Mouse (Mus musculus): ENCODE measurements around the gene Zfp940. TPM values are rescaled to one million over a fixed set of nuclear protein-coding genes. Genes with fewer than 3 reads are reported as not detected.

Zfp940 gene
- polyA plus RNA-seq, 1 experiment from 2014 or later = 5.6 TPM

DNA sequence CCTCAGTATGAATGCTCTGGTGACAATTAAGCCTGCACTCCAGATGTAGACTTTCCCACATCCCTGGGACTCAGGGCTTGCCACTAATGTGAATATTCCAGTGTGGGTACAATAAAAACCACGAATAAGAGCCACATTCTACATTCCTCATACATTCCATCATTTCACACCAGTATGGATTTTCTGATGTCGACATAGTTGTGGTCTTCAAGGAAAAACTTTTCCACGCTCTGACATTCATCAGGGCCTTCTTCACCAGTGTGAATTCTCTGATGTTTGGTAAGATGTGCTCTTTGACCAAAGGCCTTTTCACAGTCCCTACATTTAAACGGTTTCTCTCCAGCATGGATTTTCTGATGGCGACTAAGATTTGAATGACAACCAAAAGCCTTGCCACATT lies 8.9 kb downstream of the Zfp940 start:
- Histone ChIP-seq H3K9me3 (no peaks in the 10 kb centered on the region), H3K4me1 (no peaks in the 10 kb centered on the region), H3K4me2 (no peak overlapping the region), H3K9ac (no peak overlapping the region), H3K27me3 (no peaks in the 10 kb centered on the region), H3K4me3 (no peak overlapping the region), H3K36me3 (peaks cover 36% of the 10 kb centered on the region), H3K27ac (no peak overlapping the region)
- WGBS = 79% methylated on average over 5 of the region's 5 CpGs
- no peak for ATAC-seq (ENCODE audit: insufficient number of reproducible peaks, low FRiP score, low TSS enrichment, low read depth)

- H3K4me2 ChIP-seq = no peak overlapping the region
- 85% methylated on average over 1 of the region's 1 CpGs for WGBS
- no peak for ATAC-seq (ENCODE audit: insufficient number of reproducible peaks, low FRiP score, low TSS enrichment, low read depth)
- no peaks in the 10 kb centered on the region for H3K4me1 ChIP-seq
- no peaks in the 10 kb centered on the region for H3K9me3 ChIP-seq
- no peaks in the 10 kb centered on the region for H3K27me3 ChIP-seq
- H3K36me3 ChIP-seq = peaks cover 25% of the 10 kb centered on the region
- no peak overlapping the region for H3K27ac ChIP-seq
- H3K4me3 ChIP-seq = no peak overlapping the region
- H3K9ac ChIP-seq = no peak overlapping the region
Measured at GRCm38 (mm10) chr7:29842105-29842504, 11.4 kb downstream of the Zfp940 start.

DNA sequence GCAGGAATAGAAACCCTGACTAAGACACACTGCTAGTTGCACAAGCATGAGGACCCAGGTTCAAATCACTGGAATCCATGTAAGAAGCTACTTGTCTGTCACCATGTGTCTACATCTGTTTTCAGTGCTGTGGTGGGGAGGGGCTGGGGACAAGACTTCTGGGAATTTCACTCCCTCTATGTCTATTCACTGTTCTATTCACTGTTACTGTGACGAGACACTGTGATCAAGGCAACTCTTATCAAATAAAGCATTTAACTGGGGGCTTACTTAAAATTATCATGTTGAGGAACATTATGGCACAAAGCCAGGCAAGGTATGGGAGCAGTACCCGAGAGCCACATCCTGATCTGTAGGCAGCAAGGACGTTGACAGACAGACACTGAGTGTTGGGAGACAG lies 14.2 kb downstream of the Zfp940 start:
- Histone ChIP-seq H3K9me3 (no peaks in the 10 kb centered on the region), H3K9ac (no peak overlapping the region), H3K27ac (no peak overlapping the region), H3K4me2 (no peak overlapping the region), H3K4me1 (no peaks in the 10 kb centered on the region), H3K4me3 (no peak overlapping the region), H3K27me3 (no peaks in the 10 kb centered on the region), H3K36me3 (peaks cover 7% of the 10 kb centered on the region)
- ATAC-seq (ENCODE audit: insufficient number of reproducible peaks, low FRiP score, low TSS enrichment, low read depth) = no peak
- WGBS = 79% methylated on average over 3 of the region's 3 CpGs

GRCm38 (mm10) chr7:29836816-29837215 lies 16.7 kb downstream of the Zfp940 start:
- WGBS = 88% methylated on average over 1 of the region's 1 CpGs
- ATAC-seq (ENCODE audit: insufficient number of reproducible peaks, low FRiP score, low TSS enrichment, low read depth) = no peak
- H3K9me3 ChIP-seq = no peaks in the 10 kb centered on the region
- H3K36me3 ChIP-seq = peaks cover 16% of the 10 kb centered on the region
- H3K27ac ChIP-seq = no peak overlapping the region
- no peak overlapping the region for H3K4me3 ChIP-seq
- no peaks in the 10 kb centered on the region for H3K27me3 ChIP-seq
- no peak overlapping the region for H3K9ac ChIP-seq
- no peaks in the 10 kb centered on the region for H3K4me1 ChIP-seq
- no peak overlapping the region for H3K4me2 ChIP-seq

GRCm38 (mm10) chr7:29829804-29830203 lies 23.7 kb downstream of the Zfp940 start:
- Histone ChIP-seq H3K4me2 (no peak overlapping the region), H3K27me3 (no peaks in the 10 kb centered on the region), H3K9ac (no peak overlapping the region), H3K9me3 (no peaks in the 10 kb centered on the region), H3K4me3 (no peak overlapping the region), H3K36me3 (peaks cover 71% of the 10 kb centered on the region), H3K27ac (no peak overlapping the region), H3K4me1 (no peaks in the 10 kb centered on the region)
- WGBS = 91% methylated on average over 12 of the region's 12 CpGs
- ATAC-seq (ENCODE audit: insufficient number of reproducible peaks, low FRiP score, low TSS enrichment, low read depth) = no peak

DNA sequence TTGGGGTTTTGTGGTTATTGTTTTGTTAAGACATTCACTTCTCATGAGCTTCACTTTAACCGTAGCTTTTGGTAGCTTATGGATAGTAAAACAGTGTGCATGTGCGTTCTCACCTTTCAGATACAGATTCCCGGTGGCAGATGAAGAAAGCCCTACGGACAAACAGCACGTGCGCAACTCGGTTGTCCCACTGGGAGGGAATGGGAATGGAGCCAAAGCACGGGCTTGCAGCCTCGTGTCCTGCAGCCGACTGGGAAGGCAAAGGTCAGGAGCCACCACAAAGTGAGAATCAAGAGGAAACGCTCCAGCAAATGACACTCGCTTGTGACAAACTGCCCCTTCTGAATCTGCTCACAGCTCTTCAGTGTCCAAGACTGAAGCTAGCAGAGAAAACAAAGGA lies 25.5 kb downstream of the Zfp940 start:
- H3K27ac ChIP-seq = no peak overlapping the region
- H3K9me3 ChIP-seq = no peaks in the 10 kb centered on the region
- 92% methylated on average over 12 of the region's 12 CpGs for WGBS
- ATAC-seq (ENCODE audit: insufficient number of reproducible peaks, low FRiP score, low TSS enrichment, low read depth) = no peak
- no peak overlapping the region for H3K4me2 ChIP-seq
- H3K27me3 ChIP-seq = no peaks in the 10 kb centered on the region
- H3K9ac ChIP-seq = no peak overlapping the region
- peaks cover 78% of the 10 kb centered on the region for H3K36me3 ChIP-seq
- H3K4me1 ChIP-seq = no peaks in the 10 kb centered on the region
- H3K4me3 ChIP-seq = no peak overlapping the region

DNA sequence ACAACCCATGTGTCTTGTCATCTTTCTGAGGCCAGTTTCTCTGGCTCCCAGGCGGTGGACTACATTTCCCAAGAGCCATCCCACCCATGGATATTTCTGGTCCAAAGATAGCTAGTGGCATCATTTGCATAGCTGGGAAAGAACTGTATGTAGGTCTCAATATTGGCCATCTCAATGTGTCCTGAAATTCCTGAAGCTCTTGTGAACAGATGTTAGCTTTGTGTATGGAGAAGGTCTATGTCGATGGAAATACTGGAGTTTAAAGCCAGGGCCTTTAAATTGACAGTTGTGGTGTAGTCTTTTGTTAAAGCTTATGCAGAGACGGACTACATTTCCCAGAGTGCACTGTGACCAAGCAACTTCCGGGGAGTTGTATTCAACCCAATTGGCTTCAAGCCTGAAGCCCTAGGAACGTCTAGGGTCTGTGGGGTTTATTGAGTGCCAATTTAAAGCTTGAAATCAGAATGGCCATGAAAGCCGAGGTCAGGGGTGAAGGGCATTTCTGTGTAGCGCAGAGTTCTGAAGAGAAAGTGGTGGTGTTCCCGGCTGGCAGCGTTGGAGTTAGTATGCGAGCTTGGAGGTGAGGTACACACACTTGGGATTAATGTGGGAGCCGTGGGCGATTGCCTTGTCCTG lies 34.7 kb downstream of the Zfp940 start:
- peak overlapping the region; percentile 63 for H3K4me3 ChIP-seq
- peak overlapping the region; percentile 52 for H3K9ac ChIP-seq
- 2% methylated on average over 12 of the region's 12 CpGs for WGBS
- H3K9me3 ChIP-seq = no peaks in the 10 kb centered on the region
- no peak overlapping the region for H3K27ac ChIP-seq
- no peaks in the 10 kb centered on the region for H3K27me3 ChIP-seq
- no peak for ATAC-seq (ENCODE audit: insufficient number of reproducible peaks, low FRiP score, low TSS enrichment, low read depth)
- peaks cover 33% of the 10 kb centered on the region for H3K4me1 ChIP-seq
- H3K4me2 ChIP-seq = peak overlapping the region; percentile 56
- H3K36me3 ChIP-seq = peaks cover 29% of the 10 kb centered on the region

DNA sequence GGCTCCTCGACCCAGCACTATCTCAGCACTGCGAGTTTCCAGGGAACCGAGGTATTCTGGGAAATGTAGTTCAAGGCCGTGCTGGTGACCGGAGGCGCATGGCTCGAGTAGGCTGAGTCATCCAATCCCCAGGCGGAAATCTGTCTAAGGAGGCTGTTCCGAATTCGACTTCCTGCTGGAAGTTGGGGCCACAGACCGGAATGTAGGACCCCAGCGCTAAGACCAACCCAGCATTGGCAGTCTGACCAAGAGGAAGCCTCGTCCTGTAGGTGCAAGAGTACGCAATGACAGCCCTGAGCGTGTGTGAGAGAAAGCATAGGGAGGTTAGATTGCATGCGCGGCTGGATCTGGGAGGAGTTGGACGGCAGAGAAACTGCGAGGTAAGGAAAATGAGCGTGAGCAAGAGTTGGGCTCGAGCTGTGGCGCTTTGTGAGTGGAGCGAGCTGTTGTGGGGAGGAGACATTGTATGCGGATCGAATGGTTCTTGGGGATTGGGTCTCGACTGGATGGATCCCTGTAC lies 37.5 kb downstream of the Zfp940 start, which contains the start of gene Zfp790:
Gene Zfp790, plus strand, starts transcription at position 205 of the 520 bp plus-strand sequence.
- peak within 1 kb of the TSS; percentile 96 for H3K27ac ChIP-seq
- peak; percentile 94 for ATAC-seq (ENCODE audit: insufficient number of reproducible peaks, low FRiP score, low TSS enrichment, low read depth)

DNA sequence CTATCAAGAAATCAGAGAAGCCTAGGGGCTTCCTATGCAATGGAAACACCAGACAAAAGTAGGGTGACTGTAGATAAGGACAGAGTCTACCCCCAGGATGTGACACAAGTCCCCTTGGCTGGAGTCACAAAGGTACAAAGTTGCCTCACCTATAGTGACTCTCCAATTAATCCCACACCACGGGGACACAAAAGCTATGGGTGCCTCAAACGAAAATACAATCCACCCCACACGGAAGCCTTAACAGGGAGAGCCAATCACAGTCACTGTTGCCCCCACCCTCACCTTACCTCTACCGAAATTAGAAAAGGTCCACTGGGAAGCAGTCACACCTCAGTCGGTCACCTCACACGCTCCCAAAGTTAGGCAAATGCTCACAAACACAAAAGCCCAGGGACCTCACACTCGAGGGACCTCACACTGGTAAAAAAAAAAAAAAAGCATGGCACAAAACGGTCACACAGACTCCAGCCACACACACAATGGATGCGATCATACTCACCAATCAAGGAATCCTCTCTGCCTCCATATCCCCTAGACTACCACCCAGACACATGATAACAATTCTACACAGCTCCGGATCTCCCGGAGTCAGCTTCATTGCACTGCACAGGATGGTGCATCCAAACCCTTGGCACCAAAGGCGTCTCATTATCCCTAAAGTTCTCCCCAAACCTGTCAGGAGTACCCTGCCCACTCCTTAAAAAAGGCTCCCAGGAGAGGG lies 38.2 kb downstream of the Zfp940 start:
- Histone ChIP-seq H3K4me3 (peak overlapping the region; percentile 73), H3K27me3 (no peaks in the 10 kb centered on the region), H3K27ac (peak overlapping the region; percentile 96), H3K9ac (peak overlapping the region; percentile 70), H3K9me3 (no peaks in the 10 kb centered on the region), H3K4me2 (peak overlapping the region; percentile 77), H3K4me1 (peaks cover 33% of the 10 kb centered on the region), H3K36me3 (0 out of 2 replicates have a peak, but pooled peaks cover 5% of the 10 kb centered on the region)
- 2% methylated on average over 12 of the region's 12 CpGs for WGBS
- ATAC-seq (ENCODE audit: insufficient number of reproducible peaks, low FRiP score, low TSS enrichment, low read depth) = 0 out of 2 replicates have a peak, but pooled peaks have one; percentile 27

More for the DNA sequence above, 37.5 kb downstream of the Zfp940 start, which contains the start of gene Zfp790:
- H3K4me3 ChIP-seq = peak within 1 kb of the TSS; percentile 73
- H3K4me2 ChIP-seq = peak within 1 kb of the TSS; percentile 77
- under 1% methylated on average over 26 of the region's 26 CpGs for WGBS
- H3K27me3 ChIP-seq = no peaks in the 10 kb centered on the region
- H3K9ac ChIP-seq = peak within 1 kb of the TSS; percentile 70
- no peaks in the 10 kb centered on the region for H3K9me3 ChIP-seq
- peaks cover 33% of the 10 kb centered on the region for H3K4me1 ChIP-seq
- 0 out of 2 replicates have a peak, but pooled peaks cover 5% of the 10 kb centered on the region for H3K36me3 ChIP-seq

- Histone ChIP-seq H3K4me2 (no peak overlapping the region), H3K27me3 (no peaks in the 10 kb centered on the region), H3K36me3 (0 out of 2 replicates have a peak, but pooled peaks cover 5% of the 10 kb centered on the region), H3K27ac (no peak overlapping the region), H3K4me1 (peaks cover 32% of the 10 kb centered on the region), H3K4me3 (no peak overlapping the region), H3K9me3 (no peaks in the 10 kb centered on the region), H3K9ac (no peak overlapping the region)
- WGBS = 89% methylated on average over 2 of the region's 2 CpGs
- ATAC-seq (ENCODE audit: insufficient number of reproducible peaks, low FRiP score, low TSS enrichment, low read depth) = no peak
Measured at GRCm38 (mm10) chr7:29814381-29814780, 39.1 kb downstream of the Zfp940 start.

DNA sequence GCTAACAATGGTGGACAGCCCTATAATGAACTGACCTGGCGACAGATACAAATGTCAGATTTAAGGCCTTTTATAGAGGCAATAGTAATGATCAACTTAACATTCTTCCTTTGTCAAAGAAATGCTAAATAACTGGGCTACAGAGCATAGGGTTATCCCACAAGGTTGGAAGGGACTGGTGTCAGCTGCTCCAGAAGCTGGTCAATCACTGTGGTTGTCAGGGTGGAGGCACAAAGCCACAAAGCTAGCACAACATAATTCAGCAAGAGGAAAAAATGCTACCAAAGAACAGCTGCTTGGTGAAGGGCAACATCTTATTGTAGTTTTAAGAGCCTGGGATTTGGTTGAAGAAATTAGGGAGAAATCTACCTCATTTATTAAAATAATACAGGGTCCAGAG lies 41.2 kb downstream of the Zfp940 start:
- no peak for ATAC-seq (ENCODE audit: insufficient number of reproducible peaks, low FRiP score, low TSS enrichment, low read depth)
- Histone ChIP-seq H3K4me1 (peaks cover 17% of the 10 kb centered on the region), H3K27ac (no peak overlapping the region), H3K9ac (no peak overlapping the region), H3K4me3 (no peak overlapping the region), H3K27me3 (no peaks in the 10 kb centered on the region), H3K36me3 (no peaks in the 10 kb centered on the region), H3K4me2 (no peak overlapping the region), H3K9me3 (no peaks in the 10 kb centered on the region)
- 94% methylated on average over 1 of the region's 1 CpGs for WGBS

- H3K36me3 ChIP-seq = no peaks in the 10 kb centered on the region
- ATAC-seq (ENCODE audit: insufficient number of reproducible peaks, low FRiP score, low TSS enrichment, low read depth) = no peak
- no peaks in the 10 kb centered on the region for H3K27me3 ChIP-seq
- no peak overlapping the region for H3K27ac ChIP-seq
- no peaks in the 10 kb centered on the region for H3K9me3 ChIP-seq
- H3K4me2 ChIP-seq = no peak overlapping the region
- no peak overlapping the region for H3K9ac ChIP-seq
- H3K4me3 ChIP-seq = no peak overlapping the region
- H3K4me1 ChIP-seq = no peaks in the 10 kb centered on the region
- 78% methylated on average over 5 of the region's 5 CpGs for WGBS
Measured at GRCm38 (mm10) chr7:29807046-29807445, 46.4 kb downstream of the Zfp940 start.
